Mouse (Mus musculus) mouse embryonic stem cell (cell line): ENCODE measurements at regions not wholly inside any gene's neighbourhood (a gene's known extent, or its start where the extent isn't known, plus 50 kb on each side); places are given as distances from the start of the nearest gene placed in this dataset.
"Not testable (repeated sequence)": the region's sequence is repeated elsewhere in the genome, so short reads cannot be mapped to it uniquely, and the experiment has no call there.

Source experiments
- in situ Hi-C, 2 experiments: fragments of 300-500 bp; cut with MboI; formaldehyde crosslinking; loops; 1 replicate in 1 of 2; 3 replicates in 1 of 2; pipeline ENCODE4 v1.14.3; 2019 to 2020; ENCODE audit warnings: low sequenced_read_pairs in 2 of 2, low pct_unique_long_range_greater_than_20kb in 1 of 2, mixed read lengths in 1 of 2; ENCODE audit not compliant: unreplicated experiment in 1 of 2

DNA sequence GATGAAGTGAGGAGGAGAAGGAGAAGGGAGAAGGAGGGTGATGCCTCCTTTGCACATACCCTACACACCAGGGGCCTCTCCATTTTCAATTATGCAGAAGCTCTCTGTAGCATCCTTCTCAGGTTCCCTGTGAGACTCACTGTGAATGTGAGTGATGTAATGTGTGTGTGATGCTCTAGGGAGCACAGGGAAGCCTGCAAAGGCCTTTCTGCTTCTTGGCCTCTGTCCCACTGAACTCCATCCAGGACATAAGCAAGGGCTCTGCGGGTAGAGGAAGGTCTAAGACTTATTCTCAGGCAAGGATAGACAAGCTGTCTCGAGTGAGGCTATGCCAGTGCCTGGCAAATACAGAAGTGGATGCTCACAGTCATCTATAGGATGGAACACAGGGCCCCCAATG lies 73.0 kb upstream of the Slc1a3 start:
- in situ Hi-C loops, result no loop called here

DNA sequence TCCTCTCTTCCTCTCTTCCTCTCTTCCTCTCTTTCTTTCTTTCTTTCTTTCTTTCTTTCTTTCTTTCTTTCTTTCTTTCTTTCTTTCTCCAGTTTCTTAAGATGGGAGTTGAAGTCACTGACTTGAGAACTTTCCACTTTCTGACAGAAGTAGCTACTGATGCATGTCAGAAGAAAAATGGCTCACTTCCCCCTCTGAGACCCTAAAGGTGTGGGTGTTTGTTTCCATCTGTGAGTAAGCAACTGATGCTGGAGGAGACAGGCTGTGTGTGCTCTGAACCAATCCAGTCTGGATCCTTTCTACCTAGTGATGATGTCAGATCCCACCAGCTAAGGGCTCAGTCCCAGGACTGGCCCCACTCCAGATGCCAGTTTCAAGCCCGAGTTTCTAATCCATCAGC lies 72.5 kb upstream of the Slc1a3 start:
- in situ Hi-C loops, result no loop called here

DNA sequence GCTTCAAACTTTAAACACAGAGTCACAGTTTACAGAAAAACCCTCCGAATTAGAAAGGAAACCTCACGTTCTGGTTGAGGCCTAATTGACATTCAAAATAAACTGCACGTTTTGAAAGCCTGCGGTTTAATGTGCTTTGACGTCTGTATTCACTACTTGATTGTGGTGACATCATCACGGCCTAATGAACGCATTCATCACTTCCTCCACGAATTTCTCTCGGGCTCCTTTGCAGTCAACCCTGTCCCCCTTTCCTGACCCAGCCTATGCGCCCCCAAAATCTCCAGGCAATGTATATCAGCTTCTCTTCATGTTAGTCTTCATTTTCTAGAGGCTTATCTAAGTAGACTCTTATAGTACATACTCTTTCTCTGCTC lies 71.6 kb upstream of the Slc1a3 start:
- in situ Hi-C loops, result no loop called here

DNA sequence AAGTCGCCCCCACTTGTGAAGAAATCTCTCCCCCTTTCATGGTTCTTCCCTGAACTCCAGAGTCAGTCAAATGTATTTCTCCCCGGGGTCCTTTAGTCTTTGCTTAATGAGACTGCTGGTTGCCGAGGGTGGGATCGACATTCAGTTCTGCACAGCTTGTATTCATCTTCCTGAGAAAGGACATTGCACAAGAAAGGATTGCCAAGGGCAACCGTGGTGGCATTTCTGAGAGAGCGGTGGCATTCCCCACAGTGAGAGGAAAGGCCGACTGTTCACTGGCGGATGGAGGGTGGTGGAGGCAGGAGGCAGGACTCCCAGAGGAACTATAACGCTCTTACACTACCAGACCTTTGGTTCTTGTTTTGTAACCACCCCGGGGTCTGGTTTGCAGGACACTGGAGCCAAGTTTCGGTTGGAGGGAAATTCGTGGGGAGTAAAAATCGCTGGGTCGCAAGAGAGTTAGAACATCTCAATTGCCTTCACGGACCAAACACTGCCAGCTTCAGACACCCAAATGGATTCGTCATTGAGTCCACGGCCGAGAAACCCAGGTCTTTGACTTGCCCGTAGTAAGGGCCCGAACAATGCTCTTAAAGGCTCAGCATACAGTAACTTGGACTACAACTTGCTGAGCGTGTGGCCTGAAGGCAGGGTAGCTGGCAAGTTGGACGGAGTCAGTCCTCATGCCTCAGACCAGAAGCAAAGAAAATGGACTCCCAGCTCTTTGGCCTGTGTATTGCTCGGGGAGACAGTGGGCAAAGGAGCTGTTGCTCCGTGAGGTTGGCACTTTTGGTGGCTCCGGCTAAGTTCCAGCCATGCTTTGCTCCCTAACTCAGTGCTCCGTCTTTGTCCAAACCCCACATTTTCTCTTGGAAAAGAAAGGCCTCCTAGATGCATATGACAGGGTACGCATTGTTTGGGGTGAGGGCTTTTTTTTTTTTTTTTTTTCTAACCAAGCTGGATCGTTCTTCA lies 70.9 kb upstream of the Slc1a3 start:
- in situ Hi-C loops, result no loop called here

DNA sequence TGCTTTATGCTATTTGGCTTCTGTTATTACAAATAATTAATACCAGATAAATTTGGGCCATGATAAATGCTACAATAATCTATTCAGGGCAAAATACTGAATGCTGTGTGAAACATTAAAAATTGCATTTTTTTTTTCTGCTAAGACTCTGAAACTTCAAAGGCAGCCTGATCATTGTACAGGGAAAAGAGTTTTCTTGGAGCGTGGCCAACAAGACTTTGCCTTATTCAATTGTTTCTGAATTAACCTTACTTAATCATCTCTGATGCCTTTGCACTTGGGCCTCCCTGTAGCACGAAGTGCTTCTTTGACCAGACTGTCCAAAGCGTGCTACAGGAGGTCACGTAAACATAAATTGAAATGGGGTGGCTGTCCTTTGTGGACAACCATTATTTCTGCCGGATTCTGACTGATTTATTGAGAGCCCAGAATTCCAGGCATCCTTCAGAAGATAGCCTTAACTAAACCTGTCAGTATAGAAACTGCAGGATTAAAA lies 69.9 kb upstream of the Slc1a3 start:
- in situ Hi-C loops, result no loop called here

DNA sequence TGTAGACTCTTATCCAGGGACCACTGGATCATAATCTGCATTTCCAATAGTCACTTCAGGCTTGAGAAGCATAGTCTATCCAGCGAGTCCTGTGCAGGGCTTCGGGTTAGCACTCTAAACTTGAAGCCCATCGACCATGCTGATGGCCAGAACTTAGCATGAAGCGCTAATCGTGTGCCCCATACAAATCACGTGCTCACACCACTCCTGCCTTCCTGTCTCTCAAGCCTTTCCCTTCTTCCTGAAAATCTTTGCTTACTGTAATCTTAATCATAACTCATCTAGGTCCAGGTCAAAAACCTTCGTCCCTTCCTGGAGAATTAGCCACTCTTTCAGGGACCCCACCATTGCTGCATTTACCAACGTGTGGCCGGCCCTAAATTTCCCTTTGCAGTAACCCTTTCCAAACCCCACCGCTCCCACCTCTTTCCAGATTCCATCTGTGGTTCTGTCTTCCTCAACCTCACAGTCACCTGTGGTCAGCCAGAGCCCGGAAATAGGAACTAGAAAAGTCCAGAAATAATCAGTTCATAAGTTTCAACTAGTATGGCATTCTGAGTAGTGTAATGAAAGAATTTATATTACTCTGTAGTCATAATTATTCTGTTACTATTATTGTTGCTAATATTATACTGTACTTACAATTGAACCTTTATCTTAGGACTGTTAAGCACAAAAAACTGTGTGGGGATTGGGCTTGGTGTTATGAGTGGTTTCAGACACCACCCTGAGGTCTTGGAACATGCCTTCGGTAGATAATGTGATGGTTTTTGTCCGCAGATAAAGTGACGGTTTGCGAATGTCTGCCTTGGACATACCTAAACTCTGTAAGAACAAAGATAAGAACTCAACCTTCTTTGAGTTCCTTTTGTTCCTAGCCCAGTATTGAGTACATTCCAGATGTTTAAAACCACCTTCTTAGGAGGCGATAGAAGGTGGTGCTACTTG lies 57.3 kb upstream of the Slc1a3 start:
- in situ Hi-C loops, result no loop called here

DNA sequence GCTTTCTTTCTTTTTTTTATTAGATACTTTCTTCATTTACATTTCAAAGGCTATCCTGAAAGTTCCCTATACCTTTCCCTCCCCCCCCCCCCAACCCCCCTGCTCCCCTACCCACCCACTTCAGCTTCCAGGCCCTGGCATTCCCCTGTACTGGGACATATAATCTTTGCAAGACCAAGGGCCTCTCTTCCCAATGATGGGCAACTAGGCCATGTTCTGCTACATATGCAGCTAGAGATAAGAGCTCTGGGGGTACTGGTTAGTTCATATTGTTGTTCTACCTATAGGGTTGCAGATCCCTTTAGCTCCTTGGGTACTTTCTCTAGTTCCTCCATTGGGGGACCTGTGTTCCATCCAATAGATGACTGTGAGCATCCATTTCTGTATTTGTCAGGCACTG lies 55.6 kb upstream of the Slc1a3 start:
- in situ Hi-C loops, result not testable (repeated sequence)

DNA sequence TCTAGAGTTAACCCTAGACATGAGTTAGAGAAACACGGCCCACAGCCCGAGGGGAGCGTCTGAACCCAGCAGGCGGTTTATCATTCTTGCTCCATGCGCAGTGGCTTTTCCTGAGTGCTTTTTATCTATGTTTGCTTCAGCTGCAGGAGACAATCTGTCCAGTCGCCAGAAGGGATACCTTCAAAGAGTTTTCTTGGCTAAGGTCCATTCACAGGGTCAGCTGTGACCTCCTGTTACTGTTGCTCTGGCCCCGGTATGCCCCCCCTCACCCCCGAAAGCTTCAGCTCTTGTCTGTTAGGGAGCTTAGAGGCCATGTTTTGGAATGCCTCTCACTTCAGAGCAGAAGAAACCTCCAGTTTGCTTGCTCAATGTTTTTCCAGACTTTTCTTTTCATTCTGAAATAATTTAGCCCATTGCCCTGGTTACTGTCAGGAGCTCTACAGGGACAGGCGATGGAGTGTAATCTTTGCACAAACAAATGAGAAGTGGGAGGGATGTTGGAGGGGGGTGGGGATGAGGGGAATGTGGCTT lies 51.2 kb upstream of the Slc1a3 start:
- in situ Hi-C loops, result no loop called here

DNA sequence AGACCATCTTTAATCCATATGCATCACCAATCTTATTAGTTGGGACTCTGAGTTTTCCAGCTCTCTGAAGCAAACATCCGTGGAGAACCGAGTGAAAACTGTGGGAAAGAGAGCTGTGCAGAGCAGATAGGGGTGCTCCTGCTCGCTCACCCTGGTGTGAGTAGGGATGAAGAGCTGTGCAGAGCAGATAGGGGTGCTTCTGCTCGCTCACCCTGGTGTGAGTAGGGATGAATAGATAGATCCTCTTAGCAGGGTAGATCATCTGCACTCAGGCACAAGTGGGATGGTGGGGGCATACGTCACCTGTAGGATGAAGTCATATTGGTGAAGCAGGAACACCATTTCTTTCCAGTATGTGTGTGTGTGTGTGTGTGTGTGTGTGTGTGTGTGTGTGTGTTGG lies 50.6 kb upstream of the Slc1a3 start:
- in situ Hi-C loops, result no loop called here
